Mouse (Mus musculus) midbrain, embryonic 14.5 days (tissue): ENCODE measurements around the gene Polm. TPM values are rescaled to one million over a fixed set of nuclear protein-coding genes. Genes with fewer than 3 reads are reported as not detected.
"Not testable (repeated sequence)": the region's sequence is repeated elsewhere in the genome, so short reads cannot be mapped to it uniquely, and the experiment has no call there.

Experiments
- ATAC-seq: fragments of 200-750 bp; cut with Nextera tagmentation; 2 replicates; pipeline ENCODE4 v1.8.0; 2017; ENCODE audit warnings: moderate number of reproducible peaks, moderate library complexity; ENCODE audit not compliant: low FRiP score, low TSS enrichment
- DNase-seq: peaks from one replicate; pipeline ENCODE4 v3.0.0-alpha.2; 2015
- H3K27ac ChIP-seq: fragments of 300-500 bp; sonication (generic); replicated peaks from 2 replicates; pipeline ENCODE4 v1.5.1; 2014; ENCODE audit warnings: mild to moderate bottlenecking, low read depth, low read length, moderate library complexity
- H3K27me3 ChIP-seq: fragments of 300-500 bp; sonication (generic); 2 replicates; pipeline ENCODE4 v1.6.1; 2014; ENCODE audit warnings: low read length, control low read depth, mixed read lengths; ENCODE audit not compliant: control insufficient read depth, insufficient read depth
- H3K36me3 ChIP-seq: fragments of 300-500 bp; sonication (generic); 2 replicates; pipeline ENCODE4 v1.6.1; 2014; ENCODE audit warnings: low read length, control low read depth; ENCODE audit not compliant: control insufficient read depth, insufficient read depth
- H3K4me1 ChIP-seq: fragments of 300-500 bp; sonication (generic); 2 replicates; pipeline ENCODE4 v1.6.1; 2014; ENCODE audit warnings: mild to moderate bottlenecking, antibody characterized with exemption, low read length, control low read depth; ENCODE audit not compliant: control insufficient read depth, insufficient read depth
- H3K4me2 ChIP-seq: fragments of 300-500 bp; sonication (generic); 2 replicates; pipeline ENCODE4 v1.6.1; 2014; ENCODE audit warnings: mild to moderate bottlenecking, low read length, moderate library complexity
- H3K4me3 ChIP-seq: fragments of 300-500 bp; sonication (generic); replicated peaks from 2 replicates; pipeline ENCODE4 v1.5.1; 2014; ENCODE audit warnings: low read depth, low read length
- H3K9ac ChIP-seq: fragments of 300-500 bp; sonication (generic); replicated peaks from 2 replicates; pipeline ENCODE4 v1.6.1; 2014; ENCODE audit warnings: mild to moderate bottlenecking, low read length, moderate library complexity
- H3K9me3 ChIP-seq: fragments of 300-500 bp; sonication (generic); 2 replicates; pipeline ENCODE4 v1.6.1; 2016; ENCODE audit warnings: low read length, control low read depth, mixed read lengths; ENCODE audit not compliant: control insufficient read depth
- WGBS: fragments of 180-500 bp; shearing (Covaris S2); extraction: QIAGEN DNeasy Blood & Tissue Kit; methylation state at CpG from one replicate; pipeline ENCODE4 v1.1.7; 2014; 5-methylcytosine and 5-hydroxymethylcytosine counted together
- polyA plus RNA-seq: library from polyadenylated mRNA; unstranded; fragments of >200 nt; fragmentation: Nextera tagmentation; extraction: Ambion mirVana; gene quantifications from 2 replicates; pipeline ENCODE4 v1.2.1, GENCODE M21; 2014

Gene Polm
- polyA plus RNA-seq, 1 experiment from 2014 or later = 5.2 TPM

DNA sequence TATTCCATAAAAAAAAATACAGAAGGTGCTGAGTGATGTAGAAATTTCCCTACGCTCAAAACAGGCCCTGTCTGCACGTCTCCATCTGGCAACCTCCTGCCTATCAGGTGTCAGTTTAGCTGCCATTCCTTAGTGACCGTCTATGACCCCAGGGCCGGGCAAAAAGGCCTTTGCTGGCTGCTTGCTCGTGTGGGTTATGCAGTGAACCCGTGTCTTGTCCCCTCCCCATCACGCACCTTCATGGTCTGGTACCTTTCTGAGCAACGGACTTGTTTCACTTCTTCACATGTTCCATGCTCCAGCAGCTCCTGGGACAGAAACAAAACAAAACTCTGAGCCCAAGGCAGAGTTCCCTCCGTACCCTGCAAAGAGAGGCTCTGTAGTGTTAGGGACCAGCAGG lies 3.3 kb downstream of the Polm start:
- H3K4me1 ChIP-seq = peaks cover 8% of the 10 kb centered on the region; the same call in 1 of the 2 replicates
- H3K9ac ChIP-seq = no peak overlapping the region
- no peak for DNase-seq
- H3K9me3 ChIP-seq = no peaks in the 10 kb centered on the region
- no peak overlapping the region for H3K27ac ChIP-seq
- no peaks in the 10 kb centered on the region for H3K27me3 ChIP-seq
- no peak for ATAC-seq
- WGBS = 91% methylated on average over 9 of the region's 9 CpGs
- peaks cover 19% of the 10 kb centered on the region for H3K36me3 ChIP-seq
- no peak overlapping the region for H3K4me2 ChIP-seq
- H3K4me3 ChIP-seq = no peak overlapping the region

DNA sequence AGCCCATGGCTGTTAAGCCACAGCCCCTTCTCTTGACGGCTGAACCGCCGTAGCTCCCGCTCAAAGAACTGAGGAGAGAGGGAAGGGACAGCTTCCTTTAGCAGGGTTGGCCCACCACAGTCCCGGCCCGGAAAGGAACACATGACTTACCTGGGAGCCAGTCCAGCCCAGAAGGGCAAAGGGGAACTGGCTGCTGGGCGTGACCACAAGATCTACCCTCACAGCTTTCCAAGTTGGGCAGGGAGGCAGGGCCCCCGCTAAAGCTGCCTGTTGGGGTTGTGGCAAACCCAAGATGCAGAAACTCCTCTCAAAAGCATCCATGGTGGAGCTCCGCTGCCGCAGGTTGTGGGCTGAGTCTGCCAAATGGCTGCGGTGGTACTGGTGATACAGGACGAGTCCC lies 8.5 kb downstream of the Polm start:
- Histone ChIP-seq H3K36me3 (peaks cover 30% of the 10 kb centered on the region), H3K27ac (no peak overlapping the region), H3K27me3 (no peaks in the 10 kb centered on the region), H3K4me1 (no peaks in the 10 kb centered on the region), H3K9ac (no peak overlapping the region), H3K4me3 (no peak overlapping the region), H3K4me2 (no peak overlapping the region), H3K9me3 (no peaks in the 10 kb centered on the region)
- WGBS = 94% methylated on average over 12 of the region's 12 CpGs
- no peak for DNase-seq
- no peak for ATAC-seq

DNA sequence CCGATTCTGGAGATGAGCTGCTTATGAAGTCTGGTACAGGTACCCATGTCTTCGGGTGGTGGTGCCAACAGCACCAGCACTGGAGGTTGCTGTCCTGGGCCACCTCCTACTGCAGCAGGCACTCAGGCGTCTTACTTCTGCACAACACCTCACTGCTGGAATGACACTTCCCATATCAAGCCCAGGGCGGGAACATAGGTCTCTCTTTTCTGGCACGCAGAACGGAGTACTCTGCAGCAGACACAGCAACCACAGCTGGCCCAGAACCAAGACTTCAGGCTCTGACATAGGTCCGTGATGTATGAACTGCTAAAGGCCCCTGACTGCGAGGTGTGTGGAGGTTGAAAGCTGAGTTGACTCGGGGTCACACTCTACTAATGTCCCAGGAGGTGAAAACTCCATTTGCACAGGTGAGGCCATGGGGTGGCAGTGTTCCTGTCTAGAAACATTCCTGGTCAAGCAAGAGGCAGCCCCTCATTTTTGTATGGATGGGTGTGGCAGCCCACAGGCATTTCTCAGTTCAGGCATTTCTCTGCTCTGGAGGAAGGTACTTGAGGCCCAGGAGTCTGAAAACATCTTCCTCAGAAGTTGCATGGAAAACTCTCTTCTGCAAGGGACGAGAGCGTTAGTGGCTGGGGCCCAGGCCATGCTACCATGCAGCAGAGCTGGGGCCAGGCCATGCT lies 9.2 kb downstream of the Polm start:
- ATAC-seq = no peak
- 93% methylated on average over 11 of the region's 11 CpGs for WGBS

DNA sequence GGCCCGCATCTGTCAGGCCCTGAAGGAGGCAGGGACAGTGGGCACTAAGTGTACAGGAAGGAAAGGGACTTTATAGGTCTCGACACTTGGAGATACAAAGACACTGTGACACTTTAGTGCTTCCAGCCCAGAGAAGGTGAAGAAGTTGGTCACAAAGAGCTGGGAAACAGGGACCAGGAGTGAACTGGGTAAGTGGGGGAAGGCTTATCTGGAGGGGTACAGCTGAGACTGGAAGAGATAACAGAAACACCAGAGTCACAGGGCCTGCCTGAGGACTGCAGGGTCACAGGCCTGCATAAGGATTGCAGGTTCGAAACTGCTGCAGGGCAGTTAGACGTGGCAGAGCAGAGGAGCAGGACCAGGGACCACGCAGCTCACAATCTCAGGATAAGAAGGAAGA lies 9.9 kb downstream of the Polm start:
- Histone ChIP-seq H3K4me1 (no peaks in the 10 kb centered on the region), H3K4me2 (no peak overlapping the region), H3K36me3 (peaks cover 30% of the 10 kb centered on the region), H3K27ac (no peak overlapping the region), H3K4me3 (no peak overlapping the region), H3K9me3 (no peaks in the 10 kb centered on the region), H3K27me3 (no peaks in the 10 kb centered on the region), H3K9ac (no peak overlapping the region)
- ATAC-seq (no peak), DNase-seq (no peak)
- 90% methylated on average over 5 of the region's 5 CpGs for WGBS

More for the DNA sequence above, 9.2 kb downstream of the Polm start:
- no peak overlapping the region for H3K4me2 ChIP-seq
- H3K27me3 ChIP-seq = no peaks in the 10 kb centered on the region
- no peaks in the 10 kb centered on the region for H3K4me1 ChIP-seq
- peaks cover 30% of the 10 kb centered on the region for H3K36me3 ChIP-seq
- no peak overlapping the region for H3K27ac ChIP-seq
- H3K9me3 ChIP-seq = no peaks in the 10 kb centered on the region
- H3K9ac ChIP-seq = no peak overlapping the region
- DNase-seq = no peak
- no peak overlapping the region for H3K4me3 ChIP-seq

DNA sequence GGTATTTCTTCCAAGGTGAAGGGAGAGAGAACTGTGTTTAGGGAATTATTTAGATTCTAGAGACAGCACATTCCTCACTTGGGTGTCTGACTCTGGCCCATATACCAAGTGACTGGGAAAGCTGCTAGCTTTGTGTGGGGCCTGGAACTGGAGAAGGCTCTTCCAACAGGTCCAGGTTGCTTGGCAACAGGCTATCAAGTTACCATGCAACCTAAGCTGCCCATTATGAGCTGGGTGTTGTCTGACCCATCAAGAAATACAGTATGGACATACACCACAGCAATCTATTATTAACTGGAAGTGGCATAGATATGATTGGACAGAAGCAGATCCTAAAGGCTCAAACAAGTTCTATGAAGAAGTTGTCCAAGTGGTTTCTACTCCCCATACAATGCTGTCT lies 12.4 kb downstream of the Polm start:
- Histone ChIP-seq H3K9me3 (no peaks in the 10 kb centered on the region), H3K4me1 (no peaks in the 10 kb centered on the region), H3K4me3 (no peak overlapping the region), H3K27me3 (no peaks in the 10 kb centered on the region), H3K9ac (no peak overlapping the region), H3K27ac (no peak overlapping the region), H3K4me2 (no peak overlapping the region), H3K36me3 (peaks cover 19% of the 10 kb centered on the region)
- no peak for ATAC-seq
- no peak for DNase-seq

DNA sequence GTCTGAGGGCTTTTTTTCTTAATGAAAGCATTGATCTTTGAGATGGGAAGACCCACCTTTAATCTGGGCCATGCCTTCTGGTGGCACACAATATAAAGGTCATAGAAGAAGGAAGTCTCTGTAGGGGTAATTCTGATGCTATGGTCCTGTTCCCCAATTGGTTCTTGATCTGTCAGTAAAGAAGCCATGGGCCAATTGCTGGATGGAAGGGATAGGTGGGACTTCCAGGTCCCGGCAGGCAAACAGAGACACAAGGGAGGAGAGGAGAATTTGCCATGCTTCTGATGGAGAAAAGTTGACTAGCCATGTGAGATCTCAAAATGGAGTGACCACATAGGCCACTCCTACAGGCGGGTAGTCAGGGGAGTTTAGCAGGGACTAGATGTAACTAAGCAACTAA lies 18.6 kb downstream of the Polm start:
- no peaks in the 10 kb centered on the region for H3K4me1 ChIP-seq
- H3K36me3 ChIP-seq = no peaks in the 10 kb centered on the region
- no peaks in the 10 kb centered on the region for H3K9me3 ChIP-seq
- ATAC-seq (no peak), DNase-seq (no peak)
- no peak overlapping the region for H3K9ac ChIP-seq
- no peak overlapping the region for H3K4me3 ChIP-seq
- no peak overlapping the region for H3K4me2 ChIP-seq
- no peak overlapping the region for H3K27ac ChIP-seq
- H3K27me3 ChIP-seq = no peaks in the 10 kb centered on the region
- 76% methylated on average over 2 of the region's 2 CpGs for WGBS

DNA sequence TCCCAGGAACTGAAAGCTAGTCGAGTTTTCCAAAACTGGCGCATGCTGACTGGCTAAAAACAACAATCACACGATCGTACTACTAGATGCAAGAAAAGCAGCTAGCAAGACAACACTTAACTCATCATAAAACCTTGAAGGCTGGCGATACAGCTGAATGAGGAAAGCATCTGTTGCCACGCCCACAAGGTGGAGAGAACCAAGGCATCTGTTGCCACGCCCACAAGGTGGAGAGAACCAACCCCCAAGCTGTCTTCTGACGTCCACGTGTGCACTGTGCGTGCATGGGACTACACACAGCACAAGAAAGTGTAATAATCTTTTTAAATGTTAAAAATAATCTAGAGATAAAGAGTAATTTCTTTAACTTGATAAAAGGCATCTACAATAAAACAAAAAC lies 24.4 kb downstream of the Polm start:
- no peak overlapping the region for H3K4me3 ChIP-seq

DNA sequence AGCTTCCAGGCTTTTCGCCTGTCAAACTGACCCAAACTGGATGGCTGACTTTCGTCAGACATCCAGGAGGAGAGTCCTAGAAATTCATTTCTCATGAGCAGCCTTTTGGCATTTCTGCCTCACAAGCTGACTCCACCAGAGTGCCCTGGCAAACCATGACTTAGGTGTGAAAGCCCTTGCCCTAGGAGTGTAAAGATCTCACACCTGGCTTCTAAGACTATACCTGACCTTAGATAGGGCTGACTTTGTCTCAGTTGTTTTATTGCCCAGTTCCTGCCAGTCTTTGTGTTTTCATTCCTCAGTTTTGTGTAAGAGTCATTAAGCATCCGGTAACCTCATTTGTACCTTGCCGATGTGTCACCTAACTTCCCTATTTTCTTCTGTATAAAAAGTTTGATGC lies 28.3 kb downstream of the Polm start:
- H3K27me3 ChIP-seq, H3K4me2 ChIP-seq, H3K4me1 ChIP-seq, H3K4me3 ChIP-seq, H3K9ac ChIP-seq, ATAC-seq, H3K36me3 ChIP-seq, H3K9me3 ChIP-seq, DNase-seq, H3K27ac ChIP-seq: not testable (repeated sequence)
- 94% methylated on average over 4 of the region's 4 CpGs for WGBS

More for the DNA sequence above, 24.4 kb downstream of the Polm start:
- Histone ChIP-seq H3K4me1 (no peaks in the 10 kb centered on the region), H3K9me3 (no peaks in the 10 kb centered on the region), H3K36me3 (no peaks in the 10 kb centered on the region), H3K27ac (no peak overlapping the region), H3K27me3 (no peaks in the 10 kb centered on the region), H3K4me2 (no peak overlapping the region), H3K9ac (no peak overlapping the region)
- WGBS = 80% methylated on average over 10 of the region's 10 CpGs
- DNase-seq = no peak
- no peak for ATAC-seq

DNA sequence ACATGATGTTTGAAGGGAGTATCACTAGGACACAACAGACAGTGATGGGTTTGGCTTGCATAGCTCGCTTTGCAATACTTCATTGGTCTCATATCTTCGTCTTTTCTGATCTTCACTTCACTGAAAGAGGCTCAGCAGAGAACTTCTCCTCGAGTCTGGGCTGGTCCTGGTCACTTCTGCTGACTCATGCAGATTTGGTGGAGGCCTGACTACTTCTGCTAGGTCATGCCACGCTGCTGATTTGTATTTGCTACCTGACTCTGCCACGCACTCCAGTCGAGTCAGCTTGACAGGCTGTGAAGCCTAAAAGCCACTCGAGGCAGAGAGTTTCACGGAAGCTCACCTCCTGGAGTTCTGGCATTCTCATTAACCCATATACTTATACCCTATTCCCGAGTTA lies 29.9 kb downstream of the Polm start:
- H3K4me3 ChIP-seq = no peak overlapping the region
- H3K9ac ChIP-seq = no peak overlapping the region
- no peak overlapping the region for H3K27ac ChIP-seq
- H3K27me3 ChIP-seq = no peaks in the 10 kb centered on the region
- DNase-seq (no peak), ATAC-seq (no peak)
- 84% methylated on average over 9 of the region's 9 CpGs for WGBS
- H3K9me3 ChIP-seq = no peaks in the 10 kb centered on the region
- H3K4me1 ChIP-seq = no peaks in the 10 kb centered on the region
- no peaks in the 10 kb centered on the region for H3K36me3 ChIP-seq
- H3K4me2 ChIP-seq = no peak overlapping the region
